Mouse (Mus musculus): ENCODE measurements around the gene Lars2.

DNA sequence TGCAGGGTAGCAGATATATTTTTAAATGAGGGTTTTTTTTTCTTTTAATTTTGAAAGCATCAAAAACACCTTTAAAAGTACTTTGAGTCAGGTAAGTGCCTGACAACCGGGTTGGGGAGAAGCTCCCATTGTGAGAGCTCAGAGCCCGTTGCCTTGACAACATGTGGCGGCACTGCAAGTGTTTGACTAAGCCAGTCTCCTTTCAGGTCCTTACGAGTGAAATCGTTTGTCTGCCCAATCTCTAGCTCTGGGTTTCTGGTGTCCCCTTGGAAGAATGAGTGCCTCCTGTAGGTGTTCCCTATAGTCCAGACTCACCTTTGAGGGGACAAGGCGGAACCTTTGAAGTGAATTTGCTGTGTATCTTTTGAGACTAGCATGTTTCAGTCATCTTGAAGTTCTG, 31.0 kb downstream of the Lars2 start:
- no peak for TF ChIP-seq CTCF (IDR thresholded peaks at IDR 0.05; ENCODE audit: extremely low read depth, insufficient read depth, low read length)
- no peak for TF ChIP-seq POLR2A (IDR thresholded peaks at IDR 0.05; ENCODE audit: extremely low read depth, insufficient read depth, low read length)
